Mouse (Mus musculus) thymus, adult 2 months (tissue): ENCODE measurements around the gene Anp32a.

ENCODE experiments used
- CTCF ChIP-seq: fragments of 200-500 bp; IDR thresholded peaks from 2 replicates; pipeline ENCODE4 v1.5.1; 2012; ENCODE audit warnings: mild to moderate bottlenecking, control low read depth, low read length, moderate library complexity, borderline replicate concordance; ENCODE audit not compliant: control insufficient read depth, poor library complexity, insufficient read depth; ENCODE audit errors: extremely low read depth
- POLR2A ChIP-seq: fragments of 200-500 bp; IDR thresholded peaks from 2 replicates; pipeline ENCODE4 v1.6.1; 2012; ENCODE audit warnings: mild to moderate bottlenecking, low read length, control low read depth, moderate library complexity; ENCODE audit not compliant: control insufficient read depth, poor library complexity, insufficient read depth; ENCODE audit errors: extremely low read depth

GRCm38 (mm10) chr9:62337924-62338635 lies 3.0 kb upstream of the Anp32a start:
- TF ChIP-seq CTCF = no peak
- no peak for TF ChIP-seq POLR2A
